Mouse (Mus musculus) CD4-positive helper T cell, adult 2 months (primary cell): ENCODE results near the gene Allc.

Experiments
- DNase-seq: peaks from one replicate; pipeline ENCODE4 v3.0.0-alpha.2; 2012; ENCODE audit warnings: low read depth, missing footprints, low spot score

The Allc gene

GRCm38 (mm10) chr12:28584036-28584435 lies 1.7 kb upstream of the Allc start:
- DNase-seq: no peak

- no peak for DNase-seq
Measured at GRCm38 (mm10) chr12:28579132-28579531, 3.2 kb downstream of the Allc start.

- DNase-seq: no peak
Measured at GRCm38 (mm10) chr12:28578147-28578546, 4.2 kb downstream of the Allc start.

DNA sequence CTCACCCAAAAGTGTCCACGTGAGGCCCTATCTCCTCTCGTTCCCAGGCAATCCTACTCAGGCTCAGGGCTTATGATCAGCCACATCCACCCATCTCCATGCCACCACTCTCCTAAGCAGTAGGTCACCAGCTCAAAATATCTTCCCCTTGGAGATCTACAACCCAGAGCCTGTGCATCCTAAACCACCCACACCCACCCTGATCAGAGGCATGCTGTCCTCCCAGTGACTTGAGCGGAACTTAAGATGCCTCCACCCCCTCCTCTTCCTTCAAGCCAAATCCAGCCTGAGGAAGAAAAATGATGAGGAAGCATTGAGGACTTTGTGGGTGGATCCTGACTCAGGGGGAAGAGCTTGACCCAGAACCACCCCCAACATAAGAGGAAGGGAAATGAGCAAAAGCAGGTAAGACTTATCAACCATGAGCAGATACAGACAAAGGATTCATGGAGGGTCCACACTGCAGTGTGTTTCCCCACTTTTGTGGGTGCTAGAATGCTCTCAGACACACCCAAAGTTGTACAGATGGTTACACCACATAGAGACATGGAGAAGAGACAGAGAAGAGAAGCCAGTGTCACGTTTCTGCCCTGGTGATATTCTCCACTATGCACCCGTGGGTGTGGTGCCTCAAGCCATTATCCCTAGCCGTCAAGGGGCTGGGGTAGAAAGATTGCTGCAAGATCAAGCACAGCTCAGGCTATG lies 6.8 kb downstream of the Allc start:
- no peak for DNase-seq

- DNase-seq: no peak
Measured at GRCm38 (mm10) chr12:28572241-28572640, 10.1 kb downstream of the Allc start.

- DNase-seq: no peak
Measured at GRCm38 (mm10) chr12:28552299-28552698, 30.0 kb downstream of the Allc start, which contains the start of gene Dcdc2c. Gene Dcdc2c, minus strand, starts transcription at chr12:28552399.

DNA sequence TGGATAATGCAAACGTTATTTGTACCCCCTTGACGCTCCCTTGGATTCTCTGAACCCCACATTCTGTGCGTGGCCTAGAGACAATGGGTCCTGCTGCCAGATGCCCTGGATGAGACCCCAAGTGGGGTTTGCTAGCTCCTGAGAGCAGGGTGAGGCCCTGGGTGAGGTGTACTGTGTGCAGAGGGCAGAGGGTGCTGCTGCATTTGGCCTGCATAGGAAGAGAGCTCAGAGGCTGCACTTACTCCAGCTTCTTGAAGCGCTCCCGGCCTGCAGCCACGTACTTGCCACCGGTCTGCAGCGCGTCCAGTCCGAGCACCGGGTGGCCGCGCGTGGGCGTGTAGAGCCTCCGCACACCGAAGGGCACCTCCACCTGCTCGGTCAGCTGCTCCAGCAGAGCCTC lies 30.5 kb downstream of the Allc start:
- no peak for DNase-seq

DNA sequence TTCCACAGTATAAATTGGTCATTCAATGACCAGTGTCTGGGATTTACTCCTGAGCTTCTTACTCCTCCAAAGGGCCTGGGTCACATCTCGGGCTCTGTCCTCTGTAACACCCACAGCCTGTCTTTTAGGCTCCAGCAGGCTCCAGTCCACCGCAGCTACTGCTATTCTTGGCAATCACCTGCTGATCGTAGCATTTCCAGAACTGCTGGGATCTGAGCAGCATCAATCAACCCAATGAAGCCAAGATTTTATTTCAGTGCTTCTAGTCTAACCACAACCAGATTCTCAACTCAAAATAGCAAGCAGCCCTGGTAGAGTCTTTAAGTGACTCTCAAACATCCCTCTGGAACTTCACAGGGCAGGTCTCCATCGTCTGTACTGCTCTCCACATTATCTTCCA lies 33.4 kb downstream of the Allc start:
- DNase-seq: no peak

GRCm38 (mm10) chr12:28514264-28514775 lies 68.0 kb downstream of the Allc start:
- DNase-seq: no peak

GRCm38 (mm10) chr12:28509699-28510280 lies 72.5 kb downstream of the Allc start:
- DNase-seq: no peak
